Mouse (Mus musculus) stomach, postnatal 0 days (tissue): ENCODE measurements around the gene Aars.

ENCODE experiments used
- CTCF ChIP-seq: IDR thresholded peaks from 2 replicates; pipeline ENCODE4 v1.5.1; 2016; ENCODE audit warnings: antibody characterized with exemption, low read depth, mild to moderate bottlenecking, moderate library complexity
- EP300 ChIP-seq: optimal IDR thresholded peaks from 2 replicates; pipeline ENCODE3; 2016; ENCODE audit warnings: antibody characterized with exemption

DNA sequence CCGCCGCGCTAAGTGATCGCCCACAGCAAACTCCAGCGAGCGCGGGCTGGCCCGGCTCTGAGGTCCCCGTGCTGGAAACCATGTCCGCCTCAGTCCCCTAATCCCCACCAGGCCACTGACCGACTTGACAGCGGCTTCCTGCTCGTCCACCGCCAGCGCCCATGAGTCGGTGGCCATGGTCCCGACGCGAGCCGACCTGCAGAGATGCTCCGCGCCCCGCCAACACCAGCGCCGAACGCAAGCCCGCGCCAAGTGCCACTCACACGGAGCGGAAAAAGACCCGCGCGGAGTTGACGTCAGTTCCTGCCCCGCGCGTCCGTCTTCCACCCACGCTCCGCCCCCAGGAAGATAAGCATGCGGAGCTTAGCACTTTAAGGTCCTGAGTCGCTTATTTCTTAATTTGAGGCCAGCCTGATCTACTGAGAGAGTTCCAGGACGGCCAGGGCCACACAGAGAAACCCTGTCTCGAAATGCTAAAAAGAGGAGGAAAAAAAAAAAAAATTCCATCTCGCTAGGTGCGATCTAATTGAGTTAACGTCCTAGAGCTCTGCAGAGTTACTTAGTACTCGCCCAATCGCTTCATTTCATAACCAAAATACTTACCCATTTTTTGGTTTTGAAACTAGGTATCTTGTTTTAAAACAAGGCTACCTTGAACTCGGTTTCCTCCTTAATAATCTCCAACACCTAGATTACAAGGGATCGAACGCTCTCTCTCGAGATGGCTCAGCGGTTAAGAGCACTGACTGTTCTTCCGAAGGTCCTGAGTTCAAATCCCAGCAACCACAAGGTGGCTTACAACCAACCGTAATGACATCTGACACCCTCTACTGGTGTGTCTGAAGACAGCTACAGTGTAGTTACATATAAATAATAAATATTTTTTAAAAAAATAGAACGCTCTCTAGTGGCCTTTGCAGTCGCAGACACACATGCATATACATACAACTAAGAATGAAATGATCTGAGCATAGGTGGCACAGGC is 35.1 kb upstream of the Aars start, which contains the start of gene Ddx19a:
- TF ChIP-seq CTCF, result peak; percentile 55
- no peak for TF ChIP-seq EP300
